Mouse (Mus musculus) liver, embryonic 16.5 days (tissue): Measurements from ENCODE around the gene Tmf1. TPM values are rescaled to one million over a fixed set of nuclear protein-coding genes. Genes with fewer than 3 reads are reported as not detected.

Experiments used
- ATAC-seq: fragments of 200-750 bp; cut with Nextera tagmentation; 2 replicates; pipeline ENCODE4 v1.8.0; 2017; ENCODE audit warnings: low read depth, mild to moderate bottlenecking, moderate number of reproducible peaks, moderate library complexity
- H3K27ac ChIP-seq: fragments of 300-500 bp; sonication (generic); 2 replicates; pipeline ENCODE4 v1.5.1; 2014; ENCODE audit warnings: mild to moderate bottlenecking, low read length
- H3K27me3 ChIP-seq: fragments of 300-500 bp; sonication (generic); 2 replicates; pipeline ENCODE4 v1.6.1; 2014; ENCODE audit warnings: low read depth, low read length, mixed read lengths; ENCODE audit not compliant: control insufficient read depth, insufficient read depth
- H3K36me3 ChIP-seq: fragments of 300-500 bp; sonication (generic); 2 replicates; pipeline ENCODE4 v1.6.1; 2014; ENCODE audit warnings: mild to moderate bottlenecking; ENCODE audit not compliant: control insufficient read depth, insufficient read depth
- H3K4me1 ChIP-seq: fragments of 300-500 bp; sonication (generic); 2 replicates; pipeline ENCODE4 v1.6.1; 2014; ENCODE audit warnings: low read depth, low read length, mixed read lengths; ENCODE audit not compliant: control insufficient read depth
- H3K4me2 ChIP-seq: fragments of 300-500 bp; sonication (generic); 2 replicates; pipeline ENCODE4 v1.6.1; 2014; ENCODE audit warnings: low read depth, low read length, mixed read lengths
- H3K4me3 ChIP-seq: fragments of 300-500 bp; sonication (generic); 2 replicates; pipeline ENCODE4 v1.5.1; 2014; ENCODE audit warnings: low read depth, mild to moderate bottlenecking, low read length
- H3K9ac ChIP-seq: fragments of 300-500 bp; sonication (generic); 2 replicates; pipeline ENCODE4 v1.6.1; 2014; ENCODE audit warnings: low read depth, low read length
- H3K9me3 ChIP-seq: fragments of 300-500 bp; sonication (generic); replicated peaks from 2 replicates; pipeline ENCODE4 v1.6.1; 2016; ENCODE audit warnings: low read length; ENCODE audit not compliant: control insufficient read depth
- WGBS: fragments of 180-500 bp; shearing (Covaris S2); extraction: QIAGEN DNeasy Blood & Tissue Kit; methylation state at CpG from one replicate; pipeline ENCODE4 v1.1.7; 2014; ENCODE audit not compliant: insufficient replicate concordance; 5-methylcytosine and 5-hydroxymethylcytosine counted together
- polyA plus RNA-seq: library from polyadenylated mRNA; unstranded; fragments of >200 nt; fragmentation: Nextera tagmentation; extraction: Ambion mirVana; gene quantifications from 2 replicates; pipeline ENCODE4 v1.2.1, GENCODE M21; 2015

The Tmf1 gene
- polyA plus RNA-seq, 1 experiment from 2014 or later: 10.5 TPM

DNA sequence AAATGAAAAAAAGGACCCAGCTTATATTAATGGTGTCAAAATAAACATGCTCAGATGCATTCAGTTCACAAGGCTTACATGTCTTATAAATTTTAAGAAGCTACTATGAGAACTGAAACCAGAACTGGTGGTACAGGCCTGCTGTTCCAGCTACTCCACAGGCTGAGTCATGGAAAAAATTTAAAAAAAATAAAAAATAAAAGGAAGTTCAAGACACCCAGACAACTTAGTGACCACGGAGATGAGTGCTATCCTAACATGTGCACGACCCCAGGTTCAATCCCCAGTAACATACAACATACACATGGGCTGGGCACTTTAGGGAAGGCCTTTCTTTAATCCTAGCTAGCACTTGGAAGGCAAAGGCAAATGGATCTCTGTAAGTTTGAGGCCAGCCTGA is 29.2 kb downstream of the Tmf1 start:
- Histone ChIP-seq H3K27me3 (no peaks in the 10 kb centered on the region), H3K27ac (no peak overlapping the region), H3K9me3 (no peaks in the 10 kb centered on the region), H3K9ac (no peak overlapping the region), H3K36me3 (no peaks in the 10 kb centered on the region), H3K4me2 (no peak overlapping the region), H3K4me3 (no peak overlapping the region), H3K4me1 (peaks cover 15% of the 10 kb centered on the region)
- 56% methylated on average over 2 of the region's 2 CpGs for WGBS
- ATAC-seq: no peak

DNA sequence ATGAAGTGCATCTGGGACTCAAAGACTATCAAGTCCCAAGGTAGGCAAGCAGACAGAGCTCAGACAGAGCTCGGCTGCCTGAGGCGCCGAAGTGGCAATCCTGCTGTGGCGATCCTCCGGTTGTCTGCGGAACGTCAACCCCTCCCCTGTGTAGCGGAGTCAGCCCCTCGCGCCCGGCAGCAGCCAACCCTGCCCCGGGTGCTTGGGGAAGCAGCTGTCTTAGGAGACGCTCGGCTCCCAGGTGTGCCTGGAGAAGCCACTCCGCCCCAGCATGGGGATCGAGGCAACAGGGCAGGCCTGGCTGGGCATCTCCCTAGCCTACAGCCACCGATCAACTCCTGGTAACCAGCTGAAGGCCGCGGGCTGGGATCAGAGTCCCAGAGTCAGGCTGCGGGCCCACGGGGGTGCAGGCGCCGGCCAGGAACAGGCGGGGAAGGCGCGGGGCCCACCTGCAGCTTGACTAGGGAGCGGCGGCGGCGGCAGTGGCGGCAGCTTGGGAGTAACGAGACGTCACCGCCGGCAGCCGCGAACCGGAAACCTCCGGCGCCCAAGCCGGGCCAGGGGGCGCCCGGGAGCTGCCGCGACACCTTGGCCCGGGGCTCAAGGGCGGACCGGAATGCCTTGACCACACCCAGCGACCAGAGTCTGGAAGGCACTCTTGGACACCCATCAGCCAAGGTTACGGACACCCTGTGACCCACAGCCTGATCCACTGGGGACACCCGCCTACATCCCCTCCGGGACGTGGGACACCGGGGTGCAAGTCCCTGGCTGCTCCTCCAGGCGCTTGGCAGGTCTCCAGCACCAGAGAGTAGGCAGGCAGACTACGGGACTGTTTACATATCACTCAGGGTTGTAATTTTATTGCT is 30.3 kb downstream of the Tmf1 start, which contains the start of gene Eogt:
Eogt (minus strand) TSS at position 800 of the 869 bp plus-strand sequence.
- H3K27me3 ChIP-seq: no peaks in the 10 kb centered on the region
- under 1% methylated on average over 56 of the region's 56 CpGs for WGBS
- peak within 1 kb of the TSS; percentile 84 for H3K9ac ChIP-seq
- ATAC-seq: peak; percentile 80
- H3K36me3 ChIP-seq: no peaks in the 10 kb centered on the region
- H3K4me2 ChIP-seq: peak within 1 kb of the TSS; percentile 95
- H3K27ac ChIP-seq: peak within 1 kb of the TSS; percentile 63
- peaks cover 15% of the 10 kb centered on the region for H3K4me1 ChIP-seq
- peak within 1 kb of the TSS; percentile 75 for H3K4me3 ChIP-seq
- H3K9me3 ChIP-seq: no peaks in the 10 kb centered on the region

DNA sequence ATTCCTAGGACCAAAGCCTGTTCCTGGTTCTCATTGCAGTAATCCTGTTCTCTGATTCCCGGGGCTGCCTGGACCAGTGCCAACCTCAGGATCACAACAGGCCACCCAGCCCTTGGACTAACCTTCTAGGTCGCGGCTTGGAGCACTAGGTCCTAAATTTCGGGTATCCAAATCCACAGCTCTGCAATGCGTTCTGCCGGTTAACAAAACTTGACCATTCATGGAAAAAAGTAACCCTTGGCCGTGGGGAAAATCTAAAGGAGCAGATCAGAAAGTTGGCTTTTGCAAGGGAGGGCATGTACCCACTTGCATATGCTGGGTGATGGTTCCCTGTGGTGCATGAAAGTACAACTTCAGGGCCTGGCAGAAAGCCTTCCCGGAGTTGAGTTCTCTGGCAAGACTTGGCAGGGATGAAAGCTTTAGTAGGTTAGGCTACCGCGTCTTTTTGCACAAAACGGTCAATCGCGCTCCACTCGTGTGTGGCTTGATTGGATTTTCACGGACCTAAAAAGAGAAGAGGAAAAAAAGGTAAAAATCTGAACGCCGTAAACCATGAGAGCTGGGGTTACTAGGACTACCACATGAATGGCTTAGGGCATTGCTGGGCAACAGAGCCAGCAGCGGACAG is 31.1 kb downstream of the Tmf1 start:
- Histone ChIP-seq H3K4me1 (peaks cover 15% of the 10 kb centered on the region), H3K27ac (no peak overlapping the region), H3K9me3 (no peaks in the 10 kb centered on the region), H3K27me3 (no peaks in the 10 kb centered on the region), H3K4me2 (peak overlapping the region; percentile 95), H3K36me3 (no peaks in the 10 kb centered on the region), H3K9ac (peak overlapping the region; percentile 84), H3K4me3 (peak overlapping the region; percentile 75)
- 32% methylated on average over 18 of the region's 18 CpGs for WGBS
- no peak for ATAC-seq

DNA sequence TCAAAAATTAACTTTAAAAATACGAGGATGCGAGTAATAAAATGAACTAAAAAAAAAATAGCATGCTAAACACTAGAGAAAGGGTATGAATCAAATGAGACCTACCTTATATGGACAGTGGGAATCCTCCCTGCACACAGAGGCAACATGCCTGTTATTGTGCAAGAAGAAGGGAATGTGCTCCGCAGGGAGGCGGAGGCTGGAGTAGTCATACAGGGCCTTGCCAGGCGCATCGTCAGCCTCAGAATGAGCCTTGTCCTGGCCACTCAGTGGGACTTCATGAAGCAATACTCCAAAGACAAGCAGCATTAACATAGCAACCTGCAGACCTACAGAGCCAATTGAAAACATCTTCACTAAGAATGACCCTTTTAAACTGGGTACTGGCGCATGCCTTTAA is 33.8 kb downstream of the Tmf1 start:
- Histone ChIP-seq H3K27me3 (no peaks in the 10 kb centered on the region), H3K4me3 (no peak overlapping the region), H3K9ac (no peak overlapping the region), H3K36me3 (no peaks in the 10 kb centered on the region), H3K27ac (no peak overlapping the region), H3K4me2 (no peak overlapping the region), H3K9me3 (no peaks in the 10 kb centered on the region), H3K4me1 (peaks cover 15% of the 10 kb centered on the region)
- WGBS: 81% methylated on average over 7 of the region's 7 CpGs
- no peak for ATAC-seq

DNA sequence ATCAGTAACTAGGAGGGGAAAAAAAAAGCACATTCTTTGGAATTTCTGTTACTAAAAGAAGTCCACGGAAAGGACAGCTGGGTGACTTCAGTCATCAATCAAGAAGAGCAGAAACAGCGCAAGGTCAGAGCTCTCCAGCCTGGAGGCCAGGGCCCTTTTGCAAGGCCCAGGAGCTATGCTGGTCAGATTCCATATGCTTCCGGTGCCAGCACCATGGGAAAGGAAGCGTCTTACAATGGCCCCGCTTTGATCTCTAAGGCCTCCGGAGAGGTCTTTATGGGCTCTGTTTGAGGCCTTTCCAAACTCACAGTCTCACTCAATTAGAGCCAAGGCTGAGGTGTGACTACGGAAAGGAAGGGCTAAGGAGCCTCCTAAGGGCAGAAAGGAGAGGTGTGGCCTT is 34.6 kb downstream of the Tmf1 start:
- Histone ChIP-seq H3K4me2 (no peak overlapping the region), H3K27ac (no peak overlapping the region), H3K4me1 (peaks cover 14% of the 10 kb centered on the region), H3K9ac (no peak overlapping the region), H3K36me3 (no peaks in the 10 kb centered on the region), H3K9me3 (no peaks in the 10 kb centered on the region), H3K4me3 (no peak overlapping the region), H3K27me3 (no peaks in the 10 kb centered on the region)
- WGBS: 54% methylated on average over 7 of the region's 7 CpGs
- no peak for ATAC-seq

DNA sequence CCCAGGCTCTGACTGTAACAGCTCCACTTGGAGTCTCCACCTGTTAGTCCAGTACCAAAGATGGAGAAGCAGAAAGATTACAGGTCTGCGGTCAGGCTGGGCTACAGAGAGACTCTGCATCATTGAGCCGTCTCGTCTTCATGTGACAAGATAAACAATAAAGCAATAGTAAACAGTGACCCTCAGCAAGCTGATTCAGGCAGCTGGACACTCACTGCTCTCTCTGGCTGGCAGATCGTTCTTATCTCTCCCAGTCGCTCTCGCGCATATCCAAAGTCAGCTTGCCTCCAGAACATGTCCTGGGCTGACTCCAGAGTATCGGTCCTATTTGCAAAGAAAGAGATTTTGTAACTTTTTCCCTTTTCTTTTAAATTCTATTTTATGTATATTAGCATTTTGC is 36.3 kb downstream of the Tmf1 start:
- 61% methylated on average over 8 of the region's 8 CpGs for WGBS
- Histone ChIP-seq H3K9me3 (no peaks in the 10 kb centered on the region), H3K9ac (no peak overlapping the region)

DNA sequence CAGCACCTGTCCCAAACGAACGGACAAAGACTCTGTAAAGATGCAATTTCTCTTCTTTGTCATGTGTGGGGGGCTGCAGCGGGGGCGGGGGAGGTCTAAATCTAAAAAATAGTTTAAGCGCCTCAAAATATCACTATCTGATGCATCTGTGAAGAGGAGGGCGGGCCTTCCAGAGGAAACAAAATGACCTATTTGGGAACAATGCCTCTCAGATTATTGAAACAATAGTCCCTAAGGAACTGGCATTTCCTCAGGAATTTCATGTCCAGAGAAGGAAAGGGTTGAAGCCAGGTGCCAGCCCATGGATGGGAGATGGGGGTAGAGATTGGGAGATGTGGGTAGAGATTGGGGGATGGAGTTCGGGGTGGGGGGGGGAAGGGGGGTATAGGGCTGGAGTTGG is 37.1 kb downstream of the Tmf1 start:
- no peak for ATAC-seq

More for the DNA sequence above, 36.3 kb downstream of the Tmf1 start:
- Histone ChIP-seq H3K27ac (no peak overlapping the region), H3K27me3 (no peaks in the 10 kb centered on the region), H3K36me3 (no peaks in the 10 kb centered on the region), H3K4me2 (no peak overlapping the region), H3K4me3 (no peak overlapping the region), H3K4me1 (peaks cover 2% of the 10 kb centered on the region; the same call in 1 of the 2 replicates)
- no peak for ATAC-seq

DNA sequence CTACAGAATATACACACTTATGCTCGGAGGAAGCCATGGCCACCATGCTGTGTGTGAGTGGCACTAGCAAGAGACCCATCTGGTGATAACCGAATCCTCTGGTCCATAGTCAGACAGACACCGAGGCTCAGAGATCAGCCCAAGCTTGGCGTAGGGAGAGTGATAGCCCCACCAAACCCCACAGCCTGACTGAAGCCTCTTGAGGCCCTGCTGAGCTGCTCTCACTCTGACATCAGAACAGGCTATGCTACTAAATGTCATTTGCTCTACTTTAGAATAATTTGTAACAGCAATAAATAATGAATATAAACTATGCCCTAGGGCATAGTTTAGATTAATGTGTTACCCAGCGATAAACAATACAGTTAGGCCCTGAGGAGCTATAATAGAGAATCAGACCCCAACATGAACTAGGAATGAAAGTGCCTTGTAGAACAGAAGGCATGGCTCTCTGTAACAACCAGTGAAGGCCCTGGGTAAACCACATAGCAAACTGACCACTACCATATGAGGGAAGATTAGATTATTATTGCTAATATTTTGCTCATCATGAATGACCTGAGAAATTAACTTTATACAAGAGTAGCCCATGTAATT is 46.1 kb downstream of the Tmf1 start:
- H3K27me3 ChIP-seq: no peaks in the 10 kb centered on the region
- ATAC-seq: no peak
- no peak overlapping the region for H3K27ac ChIP-seq
- no peaks in the 10 kb centered on the region for H3K36me3 ChIP-seq
- 80% methylated on average over 5 of the region's 5 CpGs for WGBS
- no peaks in the 10 kb centered on the region for H3K4me1 ChIP-seq
- H3K4me3 ChIP-seq: no peak overlapping the region
- no peak overlapping the region for H3K4me2 ChIP-seq
- H3K9me3 ChIP-seq: no peaks in the 10 kb centered on the region
- no peak overlapping the region for H3K9ac ChIP-seq

More for the DNA sequence above, 37.1 kb downstream of the Tmf1 start:
- Histone ChIP-seq H3K4me2 (no peak overlapping the region), H3K9me3 (no peaks in the 10 kb centered on the region), H3K4me3 (no peak overlapping the region), H3K4me1 (no peaks in the 10 kb centered on the region), H3K9ac (no peak overlapping the region), H3K27me3 (no peaks in the 10 kb centered on the region), H3K36me3 (no peaks in the 10 kb centered on the region), H3K27ac (no peak overlapping the region)
- 64% methylated on average over 7 of the region's 7 CpGs for WGBS

DNA sequence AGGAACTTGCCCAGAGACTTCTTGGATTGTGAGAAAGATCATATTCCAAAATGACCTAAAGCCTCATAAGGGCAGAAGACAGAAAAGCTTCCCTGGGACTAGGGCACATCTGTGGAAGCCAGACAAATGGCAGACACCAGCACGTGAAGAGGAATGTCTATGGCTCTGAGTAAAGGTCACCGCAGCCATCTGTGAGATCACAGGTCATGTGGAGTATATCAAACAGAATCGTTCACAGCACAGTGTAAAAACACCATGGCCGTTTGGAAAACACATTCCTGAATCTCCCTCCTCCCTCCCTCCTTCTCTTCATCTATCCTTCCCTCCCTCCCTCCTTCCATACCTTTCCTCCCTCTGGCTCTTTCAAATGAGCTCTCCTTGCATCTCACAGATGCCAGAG is 47.1 kb downstream of the Tmf1 start:
- Histone ChIP-seq H3K27ac (no peak overlapping the region), H3K4me1 (no peaks in the 10 kb centered on the region), H3K9me3 (no peaks in the 10 kb centered on the region), H3K9ac (no peak overlapping the region), H3K4me3 (no peak overlapping the region), H3K27me3 (no peaks in the 10 kb centered on the region), H3K4me2 (no peak overlapping the region), H3K36me3 (no peaks in the 10 kb centered on the region)
- no peak for ATAC-seq
- WGBS: 61% methylated on average over 4 of the region's 4 CpGs
